Mouse (Mus musculus): ENCODE measurements around the gene Slc23a4. TPM values are rescaled to one million over a fixed set of nuclear protein-coding genes. Genes with fewer than 3 reads are reported as not detected.

Slc23a4 gene
- polyA plus RNA-seq, 1 experiment, result 0.70 TPM

DNA sequence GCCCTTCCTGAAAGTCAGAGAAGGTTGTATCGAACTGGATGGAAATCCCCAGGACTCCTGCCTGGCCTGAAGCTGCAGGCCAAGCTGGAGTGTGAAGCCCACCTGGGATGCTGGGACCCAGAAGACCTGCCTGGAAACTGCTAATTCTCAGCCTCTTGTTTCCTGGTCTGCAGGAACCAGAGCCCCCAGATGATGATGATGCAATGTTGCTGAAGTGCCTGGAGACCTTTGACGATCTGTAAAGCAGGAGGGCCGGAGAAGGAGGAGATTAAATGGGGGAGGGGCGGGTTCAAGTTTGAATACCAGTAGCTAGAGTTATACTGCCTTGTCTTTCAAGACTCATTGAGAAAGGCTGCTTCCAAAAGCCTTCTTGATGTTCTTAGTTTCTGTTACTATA is 49.3 kb downstream of the Slc23a4 start:
- H3K27ac ChIP-seq (ENCODE audit: control insufficient read depth, insufficient read depth, low read depth, low read length, poor library complexity), result peak overlapping the region; percentile 47; the same call in 1 of the 2 replicates
- 43% methylated on average over 4 of the region's 4 CpGs for WGBS
- peaks cover 1% of the 10 kb centered on the region; the same call in 1 of the 2 replicates for H3K4me1 ChIP-seq (ENCODE audit: control insufficient read depth, insufficient read depth, low read length)
- TF ChIP-seq POLR2A (IDR thresholded peaks at IDR 0.05; ENCODE audit: borderline replicate concordance, control insufficient read depth, low read depth, low read length) (no peak), CTCF (IDR thresholded peaks at IDR 0.05; ENCODE audit: control insufficient read depth, insufficient read depth, low read length) (no peak)
- H3K4me3 ChIP-seq (replicated peaks; ENCODE audit: control insufficient read depth, low read depth, low read length), result no peak overlapping the region

DNA sequence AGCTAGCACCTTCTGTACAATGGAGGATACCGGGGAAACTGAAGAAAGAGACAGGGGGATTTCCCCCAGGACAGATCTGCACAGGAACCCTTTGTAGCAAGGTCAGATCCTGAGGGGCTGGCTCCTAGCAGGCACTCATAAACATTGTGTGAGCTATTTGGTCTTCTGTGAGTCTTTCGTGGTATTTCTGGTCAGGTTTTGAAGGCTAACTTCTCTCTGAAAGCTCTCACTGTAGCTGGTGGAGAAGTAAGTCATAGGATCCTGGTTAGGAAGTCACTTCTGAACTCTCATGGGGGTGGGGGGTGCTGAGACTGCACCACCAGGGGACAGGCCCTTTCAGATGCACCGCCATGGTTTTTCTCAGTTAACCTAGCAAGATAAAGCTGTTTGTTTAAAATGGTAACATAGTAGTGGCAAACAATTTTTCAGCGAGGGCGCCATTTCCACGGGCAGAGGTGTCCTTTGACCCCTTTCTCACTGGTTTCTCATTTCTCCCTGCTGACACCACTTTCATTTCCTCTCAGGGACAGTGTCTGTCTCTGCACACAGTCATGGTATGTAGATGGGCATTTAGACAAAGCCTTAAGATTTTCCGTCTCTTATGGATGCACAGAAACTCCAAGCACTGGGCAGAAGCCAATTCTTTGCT is 49.8 kb downstream of the Slc23a4 start:
- TF ChIP-seq CTCF (IDR thresholded peaks at IDR 0.05; ENCODE audit: control insufficient read depth, insufficient read depth, low read length), result no peak
- TF ChIP-seq POLR2A (IDR thresholded peaks at IDR 0.05; ENCODE audit: borderline replicate concordance, control insufficient read depth, low read depth, low read length), result no peak
- WGBS, result 45% methylated on average over 7 of the region's 7 CpGs
- Histone ChIP-seq H3K27ac (ENCODE audit: control insufficient read depth, insufficient read depth, low read depth, low read length, poor library complexity) (peak overlapping the region; percentile 52; the same call in 1 of the 2 replicates), H3K4me1 (ENCODE audit: control insufficient read depth, insufficient read depth, low read length) (peaks cover 1% of the 10 kb centered on the region; the same call in 1 of the 2 replicates), H3K4me3 (replicated peaks; ENCODE audit: control insufficient read depth, low read depth, low read length) (no peak overlapping the region)

DNA sequence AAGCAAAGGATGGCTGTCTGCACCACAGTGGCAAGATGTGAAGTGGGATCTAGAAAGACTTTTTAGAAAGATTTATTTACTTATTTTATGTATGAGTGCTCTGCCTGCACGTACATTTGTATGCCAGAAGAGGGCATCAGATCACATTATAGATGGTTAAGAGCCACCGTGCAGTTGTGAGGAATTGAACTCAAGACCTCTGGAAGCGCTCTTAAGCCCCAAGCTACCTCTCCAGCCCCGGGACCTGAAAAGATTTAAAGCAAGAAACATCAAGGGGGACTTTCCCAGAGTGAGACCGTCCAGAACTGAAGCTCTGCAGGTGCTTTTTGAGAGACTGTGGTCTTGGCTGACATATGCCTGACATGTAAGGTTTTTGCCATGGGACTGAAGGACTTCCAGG is 51.5 kb downstream of the Slc23a4 start:
- H3K27ac ChIP-seq (ENCODE audit: control insufficient read depth, insufficient read depth, low read depth, low read length, poor library complexity), result no peak overlapping the region
- peaks cover 1% of the 10 kb centered on the region; the same call in 1 of the 2 replicates for H3K4me1 ChIP-seq (ENCODE audit: control insufficient read depth, insufficient read depth, low read length)
- H3K4me3 ChIP-seq (replicated peaks; ENCODE audit: control insufficient read depth, low read depth, low read length), result no peak overlapping the region
- TF ChIP-seq POLR2A (IDR thresholded peaks at IDR 0.05; ENCODE audit: borderline replicate concordance, control insufficient read depth, low read depth, low read length) (no peak), CTCF (IDR thresholded peaks at IDR 0.05; ENCODE audit: control insufficient read depth, insufficient read depth, low read length) (no peak)
- 76% methylated on average over 5 of the region's 5 CpGs for WGBS

DNA sequence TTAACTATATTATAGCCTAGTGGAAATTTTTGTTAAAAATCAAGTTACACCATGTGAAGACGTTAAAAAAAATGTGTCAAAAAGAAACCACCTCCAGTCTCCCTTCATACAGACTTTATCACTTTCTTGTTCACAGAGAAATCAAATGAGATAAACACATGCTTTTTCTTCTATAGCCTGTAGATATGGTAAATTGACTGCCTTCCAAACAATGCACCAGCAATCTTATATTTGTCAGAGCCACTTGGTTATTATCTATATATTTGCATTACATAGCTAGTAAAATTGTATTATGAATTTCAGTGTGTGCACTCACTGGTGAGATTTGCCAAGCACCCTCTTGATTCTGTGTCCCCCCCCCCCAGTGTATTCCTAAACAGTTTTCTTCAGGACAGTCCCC is 55.6 kb downstream of the Slc23a4 start:
- WGBS, result 66% methylated on average over 1 of the region's 1 CpGs
- Histone ChIP-seq H3K27ac (ENCODE audit: control insufficient read depth, insufficient read depth, low read depth, low read length, poor library complexity) (no peak overlapping the region), H3K4me1 (ENCODE audit: control insufficient read depth, insufficient read depth, low read length) (no peaks in the 10 kb centered on the region), H3K4me3 (replicated peaks; ENCODE audit: control insufficient read depth, low read depth, low read length) (no peak overlapping the region)
- TF ChIP-seq CTCF (IDR thresholded peaks at IDR 0.05; ENCODE audit: control insufficient read depth, insufficient read depth, low read length), result no peak
- no peak for TF ChIP-seq POLR2A (IDR thresholded peaks at IDR 0.05; ENCODE audit: borderline replicate concordance, control insufficient read depth, low read depth, low read length)

DNA sequence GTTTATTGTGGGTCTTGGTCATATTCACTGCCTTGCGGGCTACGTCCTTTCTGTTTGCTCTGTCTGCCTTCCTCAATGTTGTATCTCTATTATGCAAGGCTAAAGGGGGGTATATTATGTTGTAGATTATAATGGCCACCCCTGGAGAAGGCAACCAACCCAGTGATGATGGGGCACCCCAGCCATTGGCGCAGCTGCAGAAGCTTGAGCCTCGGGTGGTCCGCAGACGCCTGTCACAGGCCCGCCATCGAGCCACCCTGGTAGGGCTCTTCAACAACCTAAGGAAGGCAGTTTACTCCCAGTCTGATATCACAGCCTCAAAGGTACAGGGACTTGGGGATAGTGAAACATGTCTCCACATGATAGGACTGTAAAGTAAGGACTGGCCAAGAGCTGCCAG is 60.6 kb downstream of the Slc23a4 start:
- WGBS, result 84% methylated on average over 8 of the region's 8 CpGs
- no peak overlapping the region for H3K4me3 ChIP-seq (replicated peaks; ENCODE audit: control insufficient read depth, low read depth, low read length)
- TF ChIP-seq POLR2A (IDR thresholded peaks at IDR 0.05; ENCODE audit: borderline replicate concordance, control insufficient read depth, low read depth, low read length) (no peak), CTCF (IDR thresholded peaks at IDR 0.05; ENCODE audit: control insufficient read depth, insufficient read depth, low read length) (no peak)
- no peaks in the 10 kb centered on the region for H3K4me1 ChIP-seq (ENCODE audit: control insufficient read depth, insufficient read depth, low read length)
- no peak overlapping the region for H3K27ac ChIP-seq (ENCODE audit: control insufficient read depth, insufficient read depth, low read depth, low read length, poor library complexity)

DNA sequence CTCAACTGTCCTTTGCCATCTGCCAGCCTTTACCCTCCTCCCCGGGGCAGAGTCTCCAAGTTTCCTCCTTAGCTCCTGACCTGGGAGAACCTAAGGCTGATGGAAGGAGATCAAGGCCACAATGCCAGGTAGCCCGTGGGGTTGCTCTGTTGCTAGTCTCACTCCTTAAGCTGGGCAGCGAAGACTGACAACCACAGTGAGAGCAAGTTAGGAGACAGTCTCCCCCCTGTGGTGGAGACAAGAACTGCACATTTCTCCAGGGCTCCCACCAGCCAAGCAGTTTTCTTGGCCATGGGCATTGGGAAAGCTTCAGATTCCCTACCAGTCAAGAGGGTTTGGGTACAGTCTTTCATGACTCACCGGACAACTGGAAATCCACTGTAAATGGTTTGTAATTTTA is 61.0 kb downstream of the Slc23a4 start:
- Histone ChIP-seq H3K4me1 (ENCODE audit: control insufficient read depth, insufficient read depth, low read length) (no peaks in the 10 kb centered on the region), H3K4me3 (replicated peaks; ENCODE audit: control insufficient read depth, low read depth, low read length) (no peak overlapping the region), H3K27ac (ENCODE audit: control insufficient read depth, insufficient read depth, low read depth, low read length, poor library complexity) (no peak overlapping the region)
- 30% methylated on average over 4 of the region's 4 CpGs for WGBS
- TF ChIP-seq CTCF (IDR thresholded peaks at IDR 0.05; ENCODE audit: control insufficient read depth, insufficient read depth, low read length), result peak; percentile 83
- TF ChIP-seq POLR2A (IDR thresholded peaks at IDR 0.05; ENCODE audit: borderline replicate concordance, control insufficient read depth, low read depth, low read length), result no peak

DNA sequence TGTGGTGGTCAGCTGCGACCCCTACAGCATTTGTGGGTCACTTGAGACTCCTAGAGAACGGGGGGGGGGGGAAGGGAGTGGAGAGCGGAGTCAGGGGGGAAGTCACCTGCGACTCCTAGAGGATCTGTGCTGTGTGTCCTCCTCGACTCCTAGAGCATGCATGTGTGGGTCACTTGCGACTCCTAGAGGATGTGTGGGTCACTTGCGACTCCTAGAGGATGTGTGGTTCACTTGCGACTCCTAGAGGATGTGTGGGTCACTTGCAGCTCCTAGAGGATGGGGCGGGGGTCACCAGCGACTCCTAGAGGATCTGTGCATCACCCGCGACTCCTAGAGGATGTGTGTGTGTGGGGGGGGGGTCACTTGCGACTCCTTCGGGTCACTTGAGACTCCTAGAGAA is 66.3 kb downstream of the Slc23a4 start:
- TF ChIP-seq CTCF (IDR thresholded peaks at IDR 0.05; ENCODE audit: control insufficient read depth, insufficient read depth, low read length) (peak; percentile 91), POLR2A (IDR thresholded peaks at IDR 0.05; ENCODE audit: borderline replicate concordance, control insufficient read depth, low read depth, low read length) (no peak)
- no peak overlapping the region for H3K27ac ChIP-seq (ENCODE audit: control insufficient read depth, insufficient read depth, low read depth, low read length, poor library complexity)
- WGBS, result 55% methylated on average over 14 of the region's 14 CpGs

DNA sequence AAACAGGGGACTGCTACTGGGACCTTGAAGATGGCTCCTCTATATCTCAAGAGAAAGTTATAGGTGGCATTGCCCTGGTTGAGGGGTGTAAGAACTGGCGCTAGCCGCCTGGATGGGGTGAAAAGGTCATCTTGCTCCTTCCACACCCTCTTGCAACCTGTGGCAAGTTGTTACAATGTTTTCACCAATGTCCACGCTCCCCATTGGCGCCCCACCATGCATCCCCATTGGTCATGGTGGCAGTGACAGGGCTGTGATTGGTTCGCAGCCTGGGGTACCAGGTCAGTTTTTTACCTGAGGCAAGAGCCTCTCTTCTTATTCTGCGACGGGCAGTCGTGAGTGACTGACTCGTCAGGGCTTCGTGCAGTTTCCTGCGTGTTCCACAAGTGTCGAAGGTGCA is 67.6 kb downstream of the Slc23a4 start:
- TF ChIP-seq CTCF (IDR thresholded peaks at IDR 0.05; ENCODE audit: control insufficient read depth, insufficient read depth, low read length) (no peak), POLR2A (IDR thresholded peaks at IDR 0.05; ENCODE audit: borderline replicate concordance, control insufficient read depth, low read depth, low read length) (no peak)
- H3K4me3 ChIP-seq (replicated peaks; ENCODE audit: control insufficient read depth, low read depth, low read length), result no peak overlapping the region
- no peaks in the 10 kb centered on the region for H3K4me1 ChIP-seq (ENCODE audit: control insufficient read depth, insufficient read depth, low read length)
- H3K27ac ChIP-seq (ENCODE audit: control insufficient read depth, insufficient read depth, low read depth, low read length, poor library complexity), result no peak overlapping the region
- 89% methylated on average over 12 of the region's 12 CpGs for WGBS

More for the DNA sequence above, 66.3 kb downstream of the Slc23a4 start:
- no peak overlapping the region for H3K4me3 ChIP-seq (replicated peaks; ENCODE audit: control insufficient read depth, low read depth, low read length)
- H3K4me1 ChIP-seq (ENCODE audit: control insufficient read depth, insufficient read depth, low read length), result no peaks in the 10 kb centered on the region
